Mouse (Mus musculus) gastrocnemius, postnatal 36 days (tissue): ENCODE results near the gene P2rx5. TPM values are rescaled to one million over a fixed set of nuclear protein-coding genes. Genes with fewer than 3 reads are reported as not detected.

Experiments
- DNase-seq, 2 experiments: peaks; one replicate each; pipeline ENCODE4 v3.0.0; 2022
- intact Hi-C: fragments of 180-260 bp; cut with DNase I; formaldehyde crosslinking; loops from one replicate; pipeline ENCODE4 v1.15.1; 2025
- total RNA-seq, 2 experiments: library from RNA; stranded (reverse); gene quantifications; 2 replicates each; pipeline ENCODE4 v1.2.3; 2021

The P2rx5 gene
- total RNA-seq, 2 experiments from 2014 or later = 6.9 to 8.6 TPM

DNA sequence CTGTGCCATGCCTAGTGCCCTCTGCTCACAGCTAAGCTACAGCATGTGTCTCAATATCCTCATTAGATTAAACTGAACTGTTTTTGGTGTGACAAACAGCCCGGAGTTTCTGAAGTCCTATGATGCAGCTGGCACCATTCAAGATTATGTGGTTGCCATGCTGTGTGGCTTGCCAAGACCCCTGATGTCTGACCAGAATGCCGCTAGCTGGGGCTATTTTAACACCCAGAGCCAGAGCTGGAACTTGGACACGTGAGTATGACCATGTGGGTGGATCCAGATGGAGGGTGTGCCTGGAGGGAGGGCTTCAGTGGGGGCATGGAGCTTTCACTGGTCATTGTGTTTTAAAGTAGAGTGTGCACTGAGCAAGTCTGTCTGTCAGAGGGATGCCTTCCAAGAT, 53.7 kb downstream of the P2rx5 start:
- DNase-seq = no peak
- intact Hi-C loops = no loop called here

DNA sequence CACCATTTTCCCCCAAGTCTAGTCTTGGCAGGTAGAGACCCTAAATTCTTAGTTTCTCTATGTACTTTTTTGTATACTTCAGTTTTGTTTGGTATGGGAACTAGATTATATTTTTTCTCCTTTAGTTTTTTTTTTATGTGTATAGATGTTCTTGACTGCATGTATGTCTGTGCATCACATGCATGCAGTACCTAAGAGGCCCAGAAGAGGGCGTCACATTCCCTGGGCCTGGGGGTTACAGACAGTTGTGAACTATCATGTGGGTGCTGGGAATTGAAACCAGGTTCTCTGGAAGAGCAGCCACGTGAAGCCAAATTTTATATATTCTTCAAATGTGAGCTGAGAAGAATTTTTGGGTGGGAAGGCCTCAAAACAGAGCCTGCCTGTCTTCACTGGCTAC, 59.5 kb downstream of the P2rx5 start:
- intact Hi-C loops = no loop called here

GRCm38 (mm10) chr11:73220651-73221050, 60.4 kb downstream of the P2rx5 start:
- DNase-seq = no peak
- intact Hi-C loops = no loop called here

More for the DNA sequence above, 59.5 kb downstream of the P2rx5 start:
- no peak for DNase-seq

Other genes with a start within 250 kb of the P2rx5 start
- gene Atp2a3, start 199.3 kb upstream of the P2rx5 start, total RNA-seq = 1 to 10 TPM; 6.4 to 7.6 TPM
- gene P2rx1, start 161.3 kb upstream of the P2rx5 start, total RNA-seq = under 1 TPM; 0.20 to 0.32 TPM
- gene Camkk1, start 141.4 kb upstream of the P2rx5 start, total RNA-seq = 1 to 10 TPM in 1 of 2 experiments, under 1 TPM in 1; 0.71 to 1.2 TPM
- 1 to 10 TPM; 2.6 to 2.9 TPM for gene Ncbp3, start 112.6 kb upstream of the P2rx5 start, total RNA-seq
- gene Itgae, start 69.8 kb upstream of the P2rx5 start, total RNA-seq = under 1 TPM; 0.07 to 0.13 TPM
- gene Haspin, start 22.1 kb upstream of the P2rx5 start, total RNA-seq = under 1 TPM; 0.15 to 0.18 TPM
- gene Emc6, start 16.6 kb downstream of the P2rx5 start, total RNA-seq = 10 to 100 TPM; 74.4 to 90.9 TPM
- 10 to 100 TPM in 1 of 2 experiments, 1 to 10 TPM in 1; 9.3 to 10.5 TPM for gene Tax1bp3, start 16.7 kb downstream of the P2rx5 start, total RNA-seq
- gene Ctns, start 38.6 kb downstream of the P2rx5 start, total RNA-seq = 1 to 10 TPM; 5.3 to 5.5 TPM
- under 1 TPM; 0.47 to 0.69 TPM for gene Shpk, start 39.0 kb downstream of the P2rx5 start, total RNA-seq
- gene Trpv1, start 73.9 kb downstream of the P2rx5 start, total RNA-seq = under 1 TPM; 0.15 TPM
- gene Trpv3, start 107.0 kb downstream of the P2rx5 start, total RNA-seq = not detected
- 1 to 10 TPM; 1.7 to 3.8 TPM for gene Aspa, start 169.2 kb downstream of the P2rx5 start, total RNA-seq
- gene Gm49340, start 169.3 kb downstream of the P2rx5 start, total RNA-seq = not detected
- gene Spata22, start 169.3 kb downstream of the P2rx5 start, total RNA-seq = not detected
- gene Olfr20, start 190.4 kb downstream of the P2rx5 start, total RNA-seq = not detected
- not detected for gene Olfr376, start 210.8 kb downstream of the P2rx5 start, total RNA-seq
- gene Olfr1, start 239.2 kb downstream of the P2rx5 start, total RNA-seq = not detected